Mouse (Mus musculus) C2C12 (cell line): ENCODE measurements around the gene Adgrv1. TPM values are rescaled to one million over a fixed set of nuclear protein-coding genes. Genes with fewer than 3 reads are reported as not detected.

Experiments used
- H3K27me3 ChIP-seq: one replicate; pipeline ENCODE4 v1.6.1; 2011; ENCODE audit not compliant: control insufficient read depth, insufficient read depth, insufficient read length
- H3K36me3 ChIP-seq: one replicate; pipeline ENCODE4 v1.6.1; 2011; ENCODE audit not compliant: control insufficient read depth, insufficient read depth
- H3K4me3 ChIP-seq: one replicate; pipeline ENCODE4 v1.5.1; 2011; ENCODE audit warnings: mild to moderate bottlenecking, control low read depth; ENCODE audit not compliant: poor library complexity, insufficient read depth, severe bottlenecking
- H3K79me2 ChIP-seq: one replicate; pipeline ENCODE4 v1.6.1; 2011; ENCODE audit not compliant: control insufficient read depth, insufficient read depth
- H3K79me3 ChIP-seq: one replicate; pipeline ENCODE4 v1.6.1; 2011; ENCODE audit warnings: low read depth, control low read depth
- H3ac ChIP-seq: one replicate; pipeline ENCODE3; 2011; ENCODE audit warnings: low read depth; ENCODE audit not compliant: control insufficient read depth, insufficient read length
- CEBPB ChIP-seq: IDR thresholded peaks from one replicate; pipeline ENCODE4 v1.6.1; 2011; ENCODE audit warnings: low read depth, mild to moderate bottlenecking, control low read depth, moderate library complexity
- CTCF ChIP-seq: IDR thresholded peaks from one replicate; pipeline ENCODE4 v1.5.1; 2011; ENCODE audit not compliant: control insufficient read depth, insufficient read depth, insufficient read length
- FOSL1 ChIP-seq: IDR thresholded peaks from one replicate; pipeline ENCODE4 v1.8.0; 2011; ENCODE audit warnings: mild to moderate bottlenecking, low read length; ENCODE audit not compliant: poor library complexity, insufficient read depth, severe bottlenecking
- MAX ChIP-seq: IDR thresholded peaks from one replicate; pipeline ENCODE4 v1.6.1; 2011; ENCODE audit warnings: mild to moderate bottlenecking, control low read depth
- MYOD1 ChIP-seq: IDR thresholded peaks from one replicate; pipeline ENCODE4 v1.6.1; 2011; ENCODE audit warnings: low read depth; ENCODE audit not compliant: control insufficient read depth, insufficient read length
- MYOG ChIP-seq: IDR thresholded peaks from one replicate; pipeline ENCODE4 v1.6.1; 2011; ENCODE audit not compliant: control insufficient read depth, insufficient read length; ENCODE audit errors: extremely low read depth
- USF1 ChIP-seq: IDR thresholded peaks from one replicate; pipeline ENCODE4 v1.6.1; 2011; ENCODE audit warnings: low read depth, mild to moderate bottlenecking, control low read depth, moderate library complexity
- polyA plus RNA-seq: library from polyadenylated mRNA; unstranded; fragments of >200 nt; fragmentation: generic; extraction: Trizol; gene quantifications from one replicate; pipeline ENCODE4 v1.2.1, GENCODE M21; 2012; ENCODE audit warnings: missing spikeins

The Adgrv1 gene
- polyA plus RNA-seq, 1 experiment = 0.18 TPM

GRCm38 (mm10) chr13:81357215-81357614 lies 275.7 kb downstream of the Adgrv1 start:
- Histone ChIP-seq H3K4me3 (no peak overlapping the region), H3K27me3 (no peaks in the 10 kb centered on the region)

GRCm38 (mm10) chr13:81354587-81354986 lies 278.4 kb downstream of the Adgrv1 start:
- Histone ChIP-seq H3K79me3 (no peaks in the 10 kb centered on the region), H3K36me3 (no peaks in the 10 kb centered on the region), H3K79me2 (no peaks in the 10 kb centered on the region), H3K4me3 (no peak overlapping the region), H3K27me3 (no peaks in the 10 kb centered on the region), H3ac (no peak overlapping the region)
- TF ChIP-seq MYOG = no peak
- TF ChIP-seq USF1 = no peak
- no peak for TF ChIP-seq FOSL1
- TF ChIP-seq MYOD1 = no peak
- TF ChIP-seq CTCF = no peak
- TF ChIP-seq CEBPB = no peak
- TF ChIP-seq MAX = no peak

More at GRCm38 (mm10) chr13:81357215-81357614, 275.7 kb downstream of the Adgrv1 start:
- Histone ChIP-seq H3K79me2 (no peaks in the 10 kb centered on the region), H3K36me3 (no peaks in the 10 kb centered on the region), H3ac (no peak overlapping the region), H3K79me3 (no peaks in the 10 kb centered on the region)
- no peak for TF ChIP-seq MYOD1

- Histone ChIP-seq H3ac (no peak overlapping the region), H3K36me3 (no peaks in the 10 kb centered on the region), H3K79me2 (no peaks in the 10 kb centered on the region), H3K27me3 (no peaks in the 10 kb centered on the region), H3K79me3 (no peaks in the 10 kb centered on the region), H3K4me3 (no peak overlapping the region)
- TF ChIP-seq CTCF (no peak), MYOG (no peak), CEBPB (no peak), MYOD1 (no peak), USF1 (no peak), MAX (no peak), FOSL1 (no peak)
Measured at GRCm38 (mm10) chr13:81352296-81352695, 280.7 kb downstream of the Adgrv1 start.

- H3ac ChIP-seq = no peak overlapping the region
- no peaks in the 10 kb centered on the region for H3K79me3 ChIP-seq
- TF ChIP-seq MAX = no peak
- TF ChIP-seq MYOG = no peak
- TF ChIP-seq FOSL1 = no peak
- TF ChIP-seq USF1 = no peak
- no peak for TF ChIP-seq CTCF
- TF ChIP-seq MYOD1 = no peak
- TF ChIP-seq CEBPB = no peak
- H3K27me3 ChIP-seq = no peaks in the 10 kb centered on the region
- no peaks in the 10 kb centered on the region for H3K36me3 ChIP-seq
- H3K79me2 ChIP-seq = no peaks in the 10 kb centered on the region
- H3K4me3 ChIP-seq = no peak overlapping the region
Measured at GRCm38 (mm10) chr13:81351462-81352155, 281.3 kb downstream of the Adgrv1 start.

GRCm38 (mm10) chr13:81347261-81347980 lies 285.5 kb downstream of the Adgrv1 start:
- no peaks in the 10 kb centered on the region for H3K36me3 ChIP-seq
- no peak overlapping the region for H3ac ChIP-seq
- H3K27me3 ChIP-seq = no peaks in the 10 kb centered on the region
- H3K79me3 ChIP-seq = no peaks in the 10 kb centered on the region
- no peaks in the 10 kb centered on the region for H3K79me2 ChIP-seq
- no peak overlapping the region for H3K4me3 ChIP-seq
- no peak for TF ChIP-seq CEBPB
- TF ChIP-seq MYOG = no peak
- TF ChIP-seq FOSL1 = no peak
- no peak for TF ChIP-seq MAX
